Mouse (Mus musculus): ENCODE measurements at regions not wholly inside any gene's neighbourhood (a gene's known extent, or its start where the extent isn't known, plus 50 kb on each side); places are given as distances from the start of the nearest gene placed in this dataset.

GRCm38 (mm10) chr8:53962993-53963392, 114.4 kb upstream of the Vegfc start:
- TF ChIP-seq POLR2A (IDR thresholded peaks at IDR 0.05; ENCODE audit: extremely low read depth, insufficient read depth, low read length): no peak
- no peak for TF ChIP-seq CTCF (IDR thresholded peaks at IDR 0.05; ENCODE audit: extremely low read depth, insufficient read depth, low read length)
